Mouse (Mus musculus) activated CD4-positive, CD25-positive, alpha-beta regulatory T cell, adult 4 months (primary cell): ENCODE results near the gene Tsc22d1. TPM values are rescaled to one million over a fixed set of nuclear protein-coding genes. Genes with fewer than 3 reads are reported as not detected.

Experiments used
- ATAC-seq: one replicate; pipeline ENCODE4 v1.8.0; 2017
- polyA plus RNA-seq, 2 experiments: library from polyadenylated mRNA; unstranded; fragments of 100-300 nt; shearing (Covaris generic); gene quantifications; one replicate each; pipeline ENCODE4 v1.2.1; 2017

The Tsc22d1 gene
- polyA plus RNA-seq, 2 experiments from 2014 or later, result 6.8 to 7.5 TPM

GRCm38 (mm10) chr14:76521308-76521707, 106.5 kb downstream of the Tsc22d1 start:
- ATAC-seq, result no peak

- no peak for ATAC-seq
Measured at GRCm38 (mm10) chr14:76523344-76523743, 108.6 kb downstream of the Tsc22d1 start.

DNA sequence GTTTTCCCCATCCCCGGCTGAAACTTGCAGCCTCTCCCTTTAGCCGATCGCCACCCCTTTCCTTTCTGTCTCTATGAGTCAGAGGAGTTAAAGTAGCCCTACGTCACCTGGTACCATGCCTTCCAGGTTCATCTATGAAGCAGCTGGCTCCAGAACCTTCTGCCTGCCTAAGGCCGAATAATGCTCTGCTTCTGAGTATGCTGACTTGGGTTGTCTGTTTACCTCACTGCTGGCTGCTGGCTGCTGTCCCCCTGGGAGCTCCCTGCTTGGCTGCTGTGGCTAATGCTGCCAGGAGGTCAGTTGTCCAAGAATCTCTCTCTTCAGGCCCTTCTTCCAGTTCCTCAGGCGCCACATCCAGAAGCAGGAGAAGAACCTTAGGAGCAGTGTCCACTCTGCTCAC, 111.7 kb downstream of the Tsc22d1 start:
- ATAC-seq, result no peak

- no peak for ATAC-seq
Measured at GRCm38 (mm10) chr14:76527030-76527719, 112.4 kb downstream of the Tsc22d1 start.

- ATAC-seq, result no peak
Measured at GRCm38 (mm10) chr14:76527758-76528313, 113.1 kb downstream of the Tsc22d1 start.

GRCm38 (mm10) chr14:76528641-76529040, 113.9 kb downstream of the Tsc22d1 start:
- no peak for ATAC-seq

DNA sequence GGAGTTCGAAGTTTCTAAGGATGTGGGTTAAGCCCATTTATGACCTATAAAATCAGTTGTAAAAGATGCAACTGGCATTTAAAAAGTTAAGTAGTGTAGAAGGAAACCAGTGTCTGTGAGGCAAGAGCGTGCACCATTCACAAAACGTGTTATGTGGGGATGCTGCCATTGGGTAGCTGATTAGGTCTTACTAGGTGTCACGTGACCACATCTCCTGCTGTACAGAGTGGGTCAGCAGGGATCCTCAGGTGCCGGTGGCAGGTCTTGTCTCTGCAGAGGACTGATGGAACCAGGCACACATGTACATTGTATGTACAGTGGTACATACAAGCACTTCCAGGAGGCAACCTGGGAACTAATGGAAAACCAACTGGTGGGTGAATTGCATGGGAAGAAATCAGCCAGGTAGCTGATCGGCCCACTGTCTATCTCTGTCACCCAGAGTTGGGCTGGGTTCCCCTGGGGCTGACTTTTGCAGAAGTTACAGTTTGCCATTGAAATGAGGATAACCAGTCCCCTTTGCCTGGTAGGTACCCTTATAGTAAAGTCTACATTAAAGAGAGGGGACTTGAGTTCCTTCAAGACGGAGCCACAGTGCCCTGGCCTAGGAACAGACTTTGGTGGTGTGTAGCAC, 116.4 kb downstream of the Tsc22d1 start:
- ATAC-seq, result no peak

GRCm38 (mm10) chr14:76532257-76533169, 117.8 kb downstream of the Tsc22d1 start:
- ATAC-seq, result no peak

- ATAC-seq, result no peak
Measured at GRCm38 (mm10) chr14:76533170-76533815, 118.5 kb downstream of the Tsc22d1 start.

DNA sequence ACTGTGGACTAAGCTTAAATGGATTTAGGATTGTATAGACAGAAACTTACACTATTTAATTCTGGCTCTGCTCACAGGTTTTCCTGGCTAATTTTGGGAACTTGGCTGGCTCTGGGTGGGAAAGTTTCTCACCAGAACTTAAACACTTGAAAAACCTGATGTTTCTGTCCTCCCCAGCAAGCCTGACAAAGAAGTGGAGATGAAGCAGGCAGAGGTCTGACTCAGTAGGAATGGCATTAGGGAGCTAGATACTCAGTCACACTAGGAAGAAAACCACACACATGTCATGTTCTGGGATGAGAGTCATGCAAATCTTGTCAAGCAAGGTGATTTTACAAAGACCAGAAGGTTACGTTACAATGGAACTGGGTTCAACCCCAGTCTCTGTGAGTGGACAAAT, 120.3 kb downstream of the Tsc22d1 start:
- ATAC-seq, result no peak

GRCm38 (mm10) chr14:76536921-76537320, 122.2 kb downstream of the Tsc22d1 start:
- ATAC-seq, result no peak

GRCm38 (mm10) chr14:76540005-76540670, 125.4 kb downstream of the Tsc22d1 start:
- ATAC-seq, result no peak

DNA sequence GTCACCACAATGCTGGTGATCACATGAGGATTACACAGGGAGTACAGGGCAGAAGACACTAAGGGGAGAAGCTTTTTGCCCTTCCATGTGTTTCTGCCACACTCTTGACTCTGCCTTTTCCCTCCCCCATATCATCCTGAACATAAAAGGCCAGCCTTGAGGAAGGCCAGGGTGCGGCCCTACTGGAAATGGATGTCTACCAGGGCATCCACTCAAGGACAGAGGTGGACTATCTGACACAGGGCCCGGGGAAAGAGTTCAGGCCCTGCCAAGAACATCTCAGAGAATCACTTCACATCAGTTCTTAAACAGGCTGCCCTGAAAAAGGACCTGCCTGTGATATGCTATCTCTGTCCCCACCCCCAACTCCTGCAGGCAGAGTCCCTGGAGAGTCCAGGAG, 126.6 kb downstream of the Tsc22d1 start:
- ATAC-seq, result no peak

- ATAC-seq, result no peak
Measured at GRCm38 (mm10) chr14:76544136-76544535, 129.4 kb downstream of the Tsc22d1 start.

GRCm38 (mm10) chr14:76555263-76556030, 140.7 kb downstream of the Tsc22d1 start:
- ATAC-seq, result no peak

GRCm38 (mm10) chr14:76556031-76556851, 141.5 kb downstream of the Tsc22d1 start:
- peak; percentile 88 for ATAC-seq

DNA sequence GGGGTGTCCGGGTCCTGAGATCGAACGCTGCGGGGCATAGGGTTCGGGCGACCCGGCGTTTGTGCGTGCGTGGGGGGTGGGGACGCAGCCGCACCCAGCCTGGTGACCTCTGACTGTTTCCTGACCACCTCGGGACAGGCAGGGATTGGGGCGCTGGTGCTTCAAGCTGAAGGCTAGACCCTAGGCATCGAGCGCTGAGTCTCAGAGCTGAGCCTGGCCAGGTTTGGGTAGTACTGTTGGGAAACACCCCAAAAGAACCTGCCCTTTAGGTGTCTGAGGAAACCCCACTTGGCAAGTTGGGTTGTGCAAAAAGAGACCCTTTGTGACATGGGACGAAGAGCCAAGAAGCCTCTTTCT, 142.1 kb downstream of the Tsc22d1 start, which contains the start of gene Serp2:
TSS of gene Serp2 (minus strand) at position 38 of the 357 bp plus-strand sequence.
- no peak for ATAC-seq
